Mouse (Mus musculus): ENCODE results near the gene Sfta2.
A peak's percentile ranks its signal among the peaks of the same experiment; 100 is the strongest.

The Sfta2 gene

GRCm38 (mm10) chr17:35601249-35601648 is at the start of gene Sfta2:
TSS of gene Sfta2 (plus strand) at chr17:35601549.
- no peak for DNase-seq (ENCODE audit: low read depth, low spot score)

- no peak for DNase-seq (ENCODE audit: low read depth, low spot score)
Measured at GRCm38 (mm10) chr17:35551881-35552414, 49.4 kb upstream of the Sfta2 start, which contains the start of gene Cdsn. TSS of gene Cdsn (plus strand) at chr17:35552128.

- DNase-seq (ENCODE audit: low read depth, low spot score) = no peak
Measured at GRCm38 (mm10) chr17:35554321-35554720, 47.0 kb upstream of the Sfta2 start.

- peak; percentile 60 for DNase-seq (ENCODE audit: low read depth, low spot score)
Measured at GRCm38 (mm10) chr17:35554761-35555397, 46.5 kb upstream of the Sfta2 start.

- DNase-seq (ENCODE audit: low read depth, low spot score) = no peak
Measured at GRCm38 (mm10) chr17:35556186-35556765, 45.1 kb upstream of the Sfta2 start.

GRCm38 (mm10) chr17:35556812-35557211 is 44.5 kb upstream of the Sfta2 start:
- DNase-seq (ENCODE audit: low read depth, low spot score) = peak; percentile 85

GRCm38 (mm10) chr17:35557351-35557750 is 44.0 kb upstream of the Sfta2 start:
- DNase-seq (ENCODE audit: low read depth, low spot score) = no peak

GRCm38 (mm10) chr17:35558216-35558615 is 43.1 kb upstream of the Sfta2 start:
- no peak for DNase-seq (ENCODE audit: low read depth, low spot score)

GRCm38 (mm10) chr17:35567150-35567549 is 34.2 kb upstream of the Sfta2 start, which contains the start of gene 2300002M23Rik:
TSS of gene 2300002M23Rik (plus strand) at chr17:35567450.
- no peak for DNase-seq (ENCODE audit: low read depth, low spot score)

GRCm38 (mm10) chr17:35567767-35568166 is 33.6 kb upstream of the Sfta2 start:
- DNase-seq (ENCODE audit: low read depth, low spot score) = no peak

GRCm38 (mm10) chr17:35569091-35569944 is 32.0 kb upstream of the Sfta2 start:
- DNase-seq (ENCODE audit: low read depth, low spot score) = no peak

GRCm38 (mm10) chr17:35570836-35571235 is 30.5 kb upstream of the Sfta2 start:
- no peak for DNase-seq (ENCODE audit: low read depth, low spot score)

- DNase-seq (ENCODE audit: low read depth, low spot score) = peak; percentile 74
Measured at GRCm38 (mm10) chr17:35571477-35571876, 29.9 kb upstream of the Sfta2 start.

- DNase-seq (ENCODE audit: low read depth, low spot score) = peak; percentile 95
Measured at GRCm38 (mm10) chr17:35578211-35578610, 23.1 kb upstream of the Sfta2 start.

- peak; percentile 64 for DNase-seq (ENCODE audit: low read depth, low spot score)
Measured at GRCm38 (mm10) chr17:35582900-35583299, 18.4 kb upstream of the Sfta2 start.

- peak; percentile 90 for DNase-seq (ENCODE audit: low read depth, low spot score)
Measured at GRCm38 (mm10) chr17:35584330-35584937, 16.9 kb upstream of the Sfta2 start.

GRCm38 (mm10) chr17:35587291-35587690 is 14.1 kb upstream of the Sfta2 start:
- DNase-seq (ENCODE audit: low read depth, low spot score) = peak; percentile 56

- DNase-seq (ENCODE audit: low read depth, low spot score) = no peak
Measured at GRCm38 (mm10) chr17:35588387-35588786, 13.0 kb upstream of the Sfta2 start.

- peak; percentile 93 for DNase-seq (ENCODE audit: low read depth, low spot score)
Measured at GRCm38 (mm10) chr17:35590410-35591218, 10.7 kb upstream of the Sfta2 start.

GRCm38 (mm10) chr17:35591219-35591578 is 10.2 kb upstream of the Sfta2 start:
- DNase-seq (ENCODE audit: low read depth, low spot score) = peak; percentile 59

GRCm38 (mm10) chr17:35591731-35592130 is 9.6 kb upstream of the Sfta2 start:
- no peak for DNase-seq (ENCODE audit: low read depth, low spot score)
